Mouse (Mus musculus) stomach, postnatal 0 days (tissue): ENCODE measurements around the gene 4933425L06Rik.

Source experiments
- CTCF ChIP-seq: IDR thresholded peaks from 2 replicates; pipeline ENCODE4 v1.5.1; 2016; ENCODE audit warnings: antibody characterized with exemption, low read depth, mild to moderate bottlenecking, moderate library complexity
- EP300 ChIP-seq: optimal IDR thresholded peaks from 2 replicates; pipeline ENCODE3; 2016; ENCODE audit warnings: antibody characterized with exemption

DNA sequence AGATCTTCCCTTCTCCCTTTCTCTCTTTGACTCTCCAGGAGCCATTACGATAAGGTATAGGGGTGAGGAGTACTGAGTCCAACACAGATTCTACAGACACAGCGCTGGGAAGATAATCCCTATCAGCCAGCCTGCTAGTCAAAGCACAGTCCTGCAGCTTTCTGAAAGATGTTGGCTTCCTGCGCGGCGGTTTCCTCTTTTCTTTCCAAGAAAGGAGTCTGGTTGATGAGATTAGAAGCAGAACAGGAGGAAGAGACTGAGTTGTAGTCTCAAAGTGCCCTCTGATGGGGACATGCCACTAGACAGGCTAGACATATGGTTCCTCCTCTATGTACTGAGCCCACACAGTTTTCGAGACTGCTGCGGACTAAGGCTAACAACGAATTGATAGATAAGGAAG lies 33.3 kb upstream of the 4933425L06Rik start:
- no peak for TF ChIP-seq EP300
- peak; percentile 33; the same call in 1 of the 2 replicates for TF ChIP-seq CTCF
